Mouse (Mus musculus): ENCODE measurements around the gene Carhsp1. TPM values are rescaled to one million over a fixed set of nuclear protein-coding genes. Genes with fewer than 3 reads are reported as not detected.

The Carhsp1 gene
- total RNA-seq, 2 experiments from 2014 or later: 37.9 to 40.1 TPM

Small RNAs within 50 kb of the gene (microRNA-seq; reads per million reads assigned to microRNA genes)
- gene Gm22137: 0 reads per million in 2 experiments

Other genes with a start within 250 kb of the Carhsp1 start
- not detected for gene Tmem114, start 247.0 kb downstream of the Carhsp1 start, total RNA-seq (2021)
- gene Mettl22, start 201.4 kb downstream of the Carhsp1 start, total RNA-seq (2021): 10 to 100 TPM; 28.2 to 30.0 TPM
- 1 to 10 TPM; 4.8 to 6.0 TPM for gene Abat, start 158.7 kb downstream of the Carhsp1 start, total RNA-seq (2021)
- 10 to 100 TPM; 36.7 to 38.8 TPM for gene Pmm2, start 34.5 kb downstream of the Carhsp1 start, total RNA-seq (2021)
- gene Tmem186, start 34.4 kb downstream of the Carhsp1 start, total RNA-seq (2021): 10 to 100 TPM; 14.2 to 15.2 TPM
- not detected for gene Gm5767, start 8.6 kb upstream of the Carhsp1 start, total RNA-seq (2021)
- gene Usp7, start 120.2 kb upstream of the Carhsp1 start, total RNA-seq (2021): 10 to 100 TPM; 73.7 to 79.0 TPM
- 100 to 1,000 TPM; 118 TPM for gene 1810013L24Rik, start 157.9 kb upstream of the Carhsp1 start, total RNA-seq (2021)